Mouse (Mus musculus): ENCODE data around the gene 2010005H15Rik. TPM values are rescaled to one million over a fixed set of nuclear protein-coding genes. Genes with fewer than 3 reads are reported as not detected.

Gene 2010005H15Rik
- 4.5 TPM for polyA plus RNA-seq (2014; fragmentation: Illumina TruSeq; extraction: RNeasy Lipid Tissue Mini Kit (QIAGEN cat#74804); ENCODE audit: low replicate concordance)

DNA sequence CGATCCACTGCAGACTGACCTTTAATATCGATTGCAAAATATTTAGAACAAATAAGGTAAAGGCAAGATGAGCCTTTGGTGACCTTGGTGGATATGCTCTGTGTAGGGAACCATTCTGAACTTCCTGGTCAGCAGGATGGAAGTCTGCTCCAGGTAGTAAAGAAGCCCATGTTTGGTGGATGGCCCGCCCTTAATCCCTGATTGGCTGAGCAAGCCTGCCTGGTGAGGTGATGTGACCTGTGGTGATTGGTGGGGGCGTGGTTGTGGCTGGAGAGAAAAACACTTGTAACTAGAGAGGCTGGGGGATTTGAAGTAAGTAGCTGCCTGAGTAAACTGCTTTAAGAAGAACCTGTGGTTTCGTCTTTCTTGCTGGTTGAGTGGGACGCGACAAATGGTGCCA, at the start of gene 2010005H15Rik:
TSS of gene 2010005H15Rik (plus strand) at position 301 of the 400 bp plus-strand sequence.

DNA sequence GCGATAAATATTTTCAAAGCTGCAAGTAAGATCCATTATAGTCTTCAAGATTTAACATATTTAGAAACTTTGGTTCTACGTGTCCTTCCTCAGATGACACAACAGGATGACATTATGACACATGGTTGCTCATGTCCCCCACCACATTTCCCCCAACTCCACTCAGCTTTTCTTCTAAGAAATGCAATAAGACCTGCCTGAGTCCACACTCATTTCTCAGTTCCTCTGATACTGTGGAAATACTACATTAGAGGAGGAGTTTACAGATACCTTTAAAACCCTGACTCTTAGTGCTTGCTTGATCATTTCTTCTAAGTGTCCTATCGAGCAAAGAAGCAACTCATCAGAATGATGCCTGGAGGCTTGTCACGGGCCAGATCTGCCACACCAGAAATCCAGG, 37.4 kb upstream of the 2010005H15Rik start, which contains the start of gene Gm5483:
TSS of gene Gm5483 (plus strand) at position 301 of the 400 bp plus-strand sequence.

DNA sequence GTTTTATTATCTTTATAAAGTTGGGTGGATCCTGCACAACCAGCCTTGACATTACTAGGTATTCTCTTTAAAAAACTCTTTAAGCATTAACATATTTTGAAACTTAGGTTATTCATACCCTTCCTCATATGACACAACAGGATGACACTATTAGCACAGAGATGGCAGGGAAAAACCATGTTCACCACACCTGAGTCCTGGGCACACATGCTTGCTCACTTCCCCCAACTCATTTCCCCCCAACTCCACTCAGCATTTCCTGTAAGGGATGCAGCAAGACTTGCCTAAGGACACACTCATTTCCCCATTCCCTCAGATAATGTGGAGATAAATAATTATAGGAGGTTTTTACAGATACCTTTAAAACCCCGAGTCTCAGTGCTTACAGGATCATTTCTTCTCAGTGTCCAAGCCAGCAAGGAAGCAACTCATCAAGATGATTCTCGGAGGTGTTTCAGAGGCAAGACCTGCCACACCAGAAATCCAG, 11.3 kb upstream of the 2010005H15Rik start, which contains the start of gene Gm5416:
TSS of gene Gm5416 (plus strand) at position 437 of the 487 bp plus-strand sequence.

GRCm38 (mm10) chr16:36276796-36277195, 55.5 kb downstream of the 2010005H15Rik start, which contains the start of gene Stfa1:
Gene Stfa1 (plus strand): TSS chr16:36276951.

Other genes starting within 250 kb of the 2010005H15Rik start
- gene Kpna1, start 242.7 kb upstream of the 2010005H15Rik start, polyA plus RNA-seq (2014; fragmentation: Illumina TruSeq; extraction: RNeasy Lipid Tissue Mini Kit (QIAGEN cat#74804); ENCODE audit: low replicate concordance) = 86.5 TPM
- 6.1 TPM for gene Wdr5b, start 180.3 kb upstream of the 2010005H15Rik start, polyA plus RNA-seq (2014; fragmentation: Illumina TruSeq; extraction: RNeasy Lipid Tissue Mini Kit (QIAGEN cat#74804); ENCODE audit: low replicate concordance)
- 65.7 TPM for gene Fam162a, start 149.9 kb upstream of the 2010005H15Rik start, polyA plus RNA-seq (2014; fragmentation: Illumina TruSeq; extraction: RNeasy Lipid Tissue Mini Kit (QIAGEN cat#74804); ENCODE audit: low replicate concordance)
- gene Ccdc58, start 149.8 kb upstream of the 2010005H15Rik start, polyA plus RNA-seq (2014; fragmentation: Illumina TruSeq; extraction: RNeasy Lipid Tissue Mini Kit (QIAGEN cat#74804); ENCODE audit: low replicate concordance) = 234 TPM
- not detected for gene Csta1, start 90.2 kb upstream of the 2010005H15Rik start, polyA plus RNA-seq (2014; fragmentation: Illumina TruSeq; extraction: RNeasy Lipid Tissue Mini Kit (QIAGEN cat#74804); ENCODE audit: low replicate concordance)
- gene Stfa2l1, start 64.7 kb upstream of the 2010005H15Rik start, polyA plus RNA-seq (2014; fragmentation: Illumina TruSeq; extraction: RNeasy Lipid Tissue Mini Kit (QIAGEN cat#74804); ENCODE audit: low replicate concordance) = not detected
- not detected for gene Gm5483, start 37.3 kb upstream of the 2010005H15Rik start, polyA plus RNA-seq (2014; fragmentation: Illumina TruSeq; extraction: RNeasy Lipid Tissue Mini Kit (QIAGEN cat#74804); ENCODE audit: low replicate concordance)
- gene Gm5416, start 11.1 kb upstream of the 2010005H15Rik start, polyA plus RNA-seq (2014; fragmentation: Illumina TruSeq; extraction: RNeasy Lipid Tissue Mini Kit (QIAGEN cat#74804); ENCODE audit: low replicate concordance) = not detected
- gene Stfa1, start 55.5 kb downstream of the 2010005H15Rik start, polyA plus RNA-seq (2014; fragmentation: Illumina TruSeq; extraction: RNeasy Lipid Tissue Mini Kit (QIAGEN cat#74804); ENCODE audit: low replicate concordance) = not detected
- gene BC117090, start 112.9 kb downstream of the 2010005H15Rik start, polyA plus RNA-seq (2014; fragmentation: Illumina TruSeq; extraction: RNeasy Lipid Tissue Mini Kit (QIAGEN cat#74804); ENCODE audit: low replicate concordance) = not detected
- gene BC100530, start 146.3 kb downstream of the 2010005H15Rik start, polyA plus RNA-seq (2014; fragmentation: Illumina TruSeq; extraction: RNeasy Lipid Tissue Mini Kit (QIAGEN cat#74804); ENCODE audit: low replicate concordance) = not detected
- not detected for gene Stfa2, start 187.0 kb downstream of the 2010005H15Rik start, polyA plus RNA-seq (2014; fragmentation: Illumina TruSeq; extraction: RNeasy Lipid Tissue Mini Kit (QIAGEN cat#74804); ENCODE audit: low replicate concordance)
- not detected for gene Stfa3, start 233.9 kb downstream of the 2010005H15Rik start, polyA plus RNA-seq (2014; fragmentation: Illumina TruSeq; extraction: RNeasy Lipid Tissue Mini Kit (QIAGEN cat#74804); ENCODE audit: low replicate concordance)

Measured in small intestine, adult 10 weeks (tissue).